Mouse (Mus musculus) small intestine, adult 2 months (tissue): ENCODE measurements around the gene Tango2. TPM values are rescaled to one million over a fixed set of nuclear protein-coding genes. Genes with fewer than 3 reads are reported as not detected.

ENCODE experiments used
- H3K27ac ChIP-seq: fragments of 200-500 bp; 2 replicates; pipeline ENCODE4 v1.5.1; 2012; ENCODE audit warnings: low read depth, low read length, control low read depth, inconsistent platforms; ENCODE audit not compliant: insufficient read depth
- H3K27me3 ChIP-seq: fragments of 200-500 bp; 2 replicates; pipeline ENCODE4 v1.6.1; 2012; ENCODE audit warnings: mild to moderate bottlenecking, moderate library complexity, low read length, inconsistent platforms; ENCODE audit not compliant: control insufficient read depth, insufficient read depth
- H3K36me3 ChIP-seq: fragments of 200-500 bp; 2 replicates; pipeline ENCODE4 v1.6.1; 2012; ENCODE audit warnings: mild to moderate bottlenecking, low read length, control low read depth, inconsistent platforms; ENCODE audit not compliant: control insufficient read depth, insufficient read depth
- H3K4me1 ChIP-seq: fragments of 200-500 bp; 2 replicates; pipeline ENCODE4 v1.6.1; 2012; ENCODE audit warnings: low read length, inconsistent platforms, mixed read lengths; ENCODE audit not compliant: control insufficient read depth, insufficient read depth, insufficient read length
- H3K4me3 ChIP-seq: fragments of 200-500 bp; 2 replicates; pipeline ENCODE4 v1.5.1; 2012; ENCODE audit warnings: low read depth, mild to moderate bottlenecking, control low read depth, inconsistent platforms, low read length, moderate library complexity
- CTCF ChIP-seq: fragments of 200-500 bp; IDR thresholded peaks from 2 replicates; pipeline ENCODE4 v1.5.1; 2012; ENCODE audit warnings: low read depth, mild to moderate bottlenecking, control low read depth, inconsistent platforms, low read length, moderate library complexity, mixed read lengths; ENCODE audit not compliant: insufficient replicate concordance, insufficient read length; ENCODE audit errors: extremely low read depth
- POLR2A ChIP-seq: fragments of 200-500 bp; IDR thresholded peaks from 2 replicates; pipeline ENCODE4 v1.6.1; 2012; ENCODE audit warnings: low read depth, mild to moderate bottlenecking, control low read depth, inconsistent platforms, low read length, moderate library complexity
- WGBS: fragments of 180-500 bp; shearing (Covaris S2); methylation state at CpG from one replicate; pipeline ENCODE4 v1.1.7; 2018; 5-methylcytosine and 5-hydroxymethylcytosine counted together
- polyA plus RNA-seq: library from polyadenylated mRNA; depleted of rRNA; stranded (reverse); fragments of >200 nt; gene quantifications from 2 replicates; pipeline ENCODE4 v1.2.3, GENCODE M21; 2012

Tango2 gene
- polyA plus RNA-seq, 1 experiment = 78.0 TPM

GRCm38 (mm10) chr16:18381621-18382258 is 33.8 kb upstream of the Tango2 start:
- TF ChIP-seq POLR2A (no peak), CTCF (no peak)
- Histone ChIP-seq H3K4me3 (no peak overlapping the region), H3K27me3 (no peaks in the 10 kb centered on the region), H3K36me3 (no peaks in the 10 kb centered on the region), H3K4me1 (peaks cover 6% of the 10 kb centered on the region; the same call in 1 of the 2 replicates), H3K27ac (no peak overlapping the region)
- 85% methylated on average over 6 of the region's 6 CpGs for WGBS

- H3K27me3 ChIP-seq = no peaks in the 10 kb centered on the region
- peaks cover 7% of the 10 kb centered on the region; the same call in 1 of the 2 replicates for H3K4me1 ChIP-seq
- WGBS = 85% methylated on average over 6 of the region's 6 CpGs
- H3K4me3 ChIP-seq = no peak overlapping the region
- TF ChIP-seq CTCF (no peak), POLR2A (no peak)
- H3K27ac ChIP-seq = no peak overlapping the region
- H3K36me3 ChIP-seq = no peaks in the 10 kb centered on the region
These were observed 32.7 kb upstream of the Tango2 start for GRCm38 (mm10) chr16:18380495-18381063.

GRCm38 (mm10) chr16:18379338-18380001 is 31.6 kb upstream of the Tango2 start:
- Histone ChIP-seq H3K4me1 (peaks cover 7% of the 10 kb centered on the region; the same call in 1 of the 2 replicates), H3K4me3 (no peak overlapping the region), H3K36me3 (no peaks in the 10 kb centered on the region), H3K27ac (no peak overlapping the region), H3K27me3 (no peaks in the 10 kb centered on the region)
- 86% methylated on average over 8 of the region's 8 CpGs for WGBS
- no peak for TF ChIP-seq POLR2A
- TF ChIP-seq CTCF = no peak

GRCm38 (mm10) chr16:18378489-18378888 is 30.6 kb upstream of the Tango2 start:
- no peaks in the 10 kb centered on the region for H3K36me3 ChIP-seq
- WGBS = 42% methylated on average over 1 of the region's 1 CpGs
- TF ChIP-seq CTCF = no peak
- H3K27ac ChIP-seq = no peak overlapping the region
- no peaks in the 10 kb centered on the region for H3K27me3 ChIP-seq
- H3K4me3 ChIP-seq = no peak overlapping the region
- H3K4me1 ChIP-seq = peaks cover 6% of the 10 kb centered on the region; the same call in 1 of the 2 replicates

GRCm38 (mm10) chr16:18377203-18377602 is 29.3 kb upstream of the Tango2 start:
- 43% methylated on average over 3 of the region's 3 CpGs for whole genome bisulfite sequencing

GRCm38 (mm10) chr16:18376297-18376954 is 28.5 kb upstream of the Tango2 start:
- no peak overlapping the region for H3K27ac ChIP-seq
- WGBS = 30% methylated on average over 7 of the region's 7 CpGs
- TF ChIP-seq CTCF (no peak), POLR2A (no peak)

More at GRCm38 (mm10) chr16:18377203-18377602, 29.3 kb upstream of the Tango2 start:
- Histone ChIP-seq H3K27ac (no peak overlapping the region), H3K36me3 (no peaks in the 10 kb centered on the region), H3K4me3 (no peak overlapping the region), H3K4me1 (peaks cover 5% of the 10 kb centered on the region; the same call in 1 of the 2 replicates), H3K27me3 (no peaks in the 10 kb centered on the region)
- no peak for TF ChIP-seq POLR2A
- no peak for TF ChIP-seq CTCF

More at GRCm38 (mm10) chr16:18376297-18376954, 28.5 kb upstream of the Tango2 start:
- Histone ChIP-seq H3K4me3 (no peak overlapping the region), H3K4me1 (peaks cover 5% of the 10 kb centered on the region; the same call in 1 of the 2 replicates), H3K27me3 (no peaks in the 10 kb centered on the region), H3K36me3 (no peaks in the 10 kb centered on the region)
